Mouse (Mus musculus) bone marrow macrophage, adult 2 months (primary cell): ENCODE data around the gene Kdm8.

Experiments
- CTCF ChIP-seq: IDR thresholded peaks from 2 replicates; pipeline ENCODE4 v1.5.1; 2012; ENCODE audit warnings: low read depth, mild to moderate bottlenecking, low read length, moderate library complexity
- POLR2A ChIP-seq: IDR thresholded peaks from 2 replicates; pipeline ENCODE4 v1.6.1; 2012; ENCODE audit warnings: mild to moderate bottlenecking, low read depth, low read length, borderline replicate concordance

DNA sequence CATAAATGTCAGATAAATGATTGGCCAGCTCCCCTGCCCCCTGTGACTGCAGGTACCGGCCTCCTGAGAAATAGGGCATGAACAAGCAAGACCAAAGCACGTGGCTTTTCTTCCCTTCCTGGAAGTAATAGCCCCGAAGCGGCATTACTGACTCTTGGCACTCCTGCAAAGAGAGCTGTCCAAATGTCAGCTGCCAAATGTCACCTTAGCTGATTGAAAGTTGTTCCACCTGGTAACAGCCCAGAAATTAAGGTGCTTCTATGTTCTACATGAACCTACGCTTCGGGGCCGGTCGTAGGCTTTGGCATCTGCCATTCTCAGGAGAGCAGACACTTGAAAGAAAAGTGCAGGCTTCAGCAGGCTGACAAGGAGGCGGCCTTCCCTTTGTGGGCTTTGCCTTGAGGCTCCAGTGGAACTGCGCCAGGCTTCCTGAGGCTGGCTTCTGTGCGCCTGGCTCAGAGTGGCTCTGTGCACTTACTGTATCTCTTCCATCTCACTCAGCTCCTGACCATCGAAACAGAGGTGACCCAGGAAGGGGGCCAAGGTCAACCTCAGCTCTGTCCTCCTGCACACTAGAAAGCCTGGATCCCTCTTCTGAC is 16.9 kb upstream of the Kdm8 start:
- no peak for TF ChIP-seq POLR2A
- TF ChIP-seq CTCF: no peak
